Mouse (Mus musculus): Measurements from ENCODE around the gene Olfr1420.
"Not testable (repeated sequence)": the region's sequence is repeated elsewhere in the genome, so short reads cannot be mapped to it uniquely, and the experiment has no call there.

DNA sequence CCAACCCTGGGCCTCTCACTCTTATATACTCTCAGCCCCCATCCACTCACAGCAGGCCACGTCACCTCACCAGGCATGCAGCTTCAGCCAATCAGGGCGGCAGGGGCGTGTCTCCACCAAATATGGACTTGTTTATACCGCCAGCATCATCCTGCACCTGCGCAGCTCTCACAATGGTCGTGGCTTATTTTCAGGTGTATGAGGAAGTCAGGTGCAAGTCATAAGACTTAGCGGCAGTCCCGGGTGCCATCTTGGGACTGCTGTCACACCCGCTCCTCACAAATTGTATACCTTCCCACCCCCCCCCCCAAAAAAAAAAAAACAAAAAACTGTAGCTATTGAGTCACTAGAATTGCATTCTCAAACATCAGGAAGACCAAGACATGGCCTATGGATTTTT is 60.1 kb downstream of the Olfr1420 start:
- TF ChIP-seq CTCF, EP300 (IDR thresholded peaks at IDR 0.05; ENCODE audit: low read depth): not testable (repeated sequence)

All from heart, postnatal 0 days (tissue).